Mouse (Mus musculus) liver (tissue): ENCODE data around the gene 1110051M20Rik.
"Not testable (repeated sequence)": the region's sequence is repeated elsewhere in the genome, so short reads cannot be mapped to it uniquely, and the experiment has no call there.

ENCODE experiments used
- DNase-seq: peaks from one replicate; pipeline ENCODE4 v3.0.0-alpha.2; 2020; ENCODE audit warnings: mixed read lengths

1110051M20Rik gene

GRCm38 (mm10) chr2:91444286-91444892 is at the start of gene 1110051M20Rik:
TSS of gene 1110051M20Rik (minus strand) at chr2:91444704.
- DNase-seq = peak; percentile 79

GRCm38 (mm10) chr2:91493981-91494380 is 49.5 kb upstream of the 1110051M20Rik start:
- DNase-seq = no peak

GRCm38 (mm10) chr2:91492071-91492635 is 47.6 kb upstream of the 1110051M20Rik start:
- DNase-seq = no peak

- DNase-seq = not testable (repeated sequence)
Measured at GRCm38 (mm10) chr2:91487295-91487694, 42.8 kb upstream of the 1110051M20Rik start.

GRCm38 (mm10) chr2:91485256-91485655 is 40.8 kb upstream of the 1110051M20Rik start:
- DNase-seq = no peak

- no peak for DNase-seq
Measured at GRCm38 (mm10) chr2:91484698-91485097, 40.2 kb upstream of the 1110051M20Rik start.

GRCm38 (mm10) chr2:91480805-91481514 is 36.5 kb upstream of the 1110051M20Rik start:
- DNase-seq = no peak

- no peak for DNase-seq
Measured at GRCm38 (mm10) chr2:91480399-91480801, 35.9 kb upstream of the 1110051M20Rik start.

- no peak for DNase-seq
Measured at GRCm38 (mm10) chr2:91476841-91477240, 32.3 kb upstream of the 1110051M20Rik start.

- DNase-seq = no peak
Measured at GRCm38 (mm10) chr2:91476251-91476661, 31.8 kb upstream of the 1110051M20Rik start.

- no peak for DNase-seq
Measured at GRCm38 (mm10) chr2:91475791-91476190, 31.3 kb upstream of the 1110051M20Rik start.

GRCm38 (mm10) chr2:91474358-91474757 is 29.9 kb upstream of the 1110051M20Rik start:
- DNase-seq = no peak

- no peak for DNase-seq
Measured at GRCm38 (mm10) chr2:91470055-91470647, 25.6 kb upstream of the 1110051M20Rik start.

GRCm38 (mm10) chr2:91467613-91468012 is 23.1 kb upstream of the 1110051M20Rik start:
- DNase-seq = no peak

- no peak for DNase-seq
Measured at GRCm38 (mm10) chr2:91465934-91466333, 21.4 kb upstream of the 1110051M20Rik start.

- no peak for DNase-seq
Measured at GRCm38 (mm10) chr2:91462681-91463080, 18.2 kb upstream of the 1110051M20Rik start.

GRCm38 (mm10) chr2:91462196-91462595 is 17.7 kb upstream of the 1110051M20Rik start:
- DNase-seq = no peak

- no peak for DNase-seq
Measured at GRCm38 (mm10) chr2:91461341-91461740, 16.8 kb upstream of the 1110051M20Rik start.

GRCm38 (mm10) chr2:91460771-91461170 is 16.3 kb upstream of the 1110051M20Rik start:
- DNase-seq = no peak

- no peak for DNase-seq
Measured at GRCm38 (mm10) chr2:91460076-91460475, 15.6 kb upstream of the 1110051M20Rik start.

GRCm38 (mm10) chr2:91458673-91459391 is 14.3 kb upstream of the 1110051M20Rik start:
- DNase-seq = peak; percentile 43

GRCm38 (mm10) chr2:91458252-91458672 is 13.8 kb upstream of the 1110051M20Rik start:
- DNase-seq = no peak
